Mouse (Mus musculus): ENCODE data around the gene Ccdc60.

DNA sequence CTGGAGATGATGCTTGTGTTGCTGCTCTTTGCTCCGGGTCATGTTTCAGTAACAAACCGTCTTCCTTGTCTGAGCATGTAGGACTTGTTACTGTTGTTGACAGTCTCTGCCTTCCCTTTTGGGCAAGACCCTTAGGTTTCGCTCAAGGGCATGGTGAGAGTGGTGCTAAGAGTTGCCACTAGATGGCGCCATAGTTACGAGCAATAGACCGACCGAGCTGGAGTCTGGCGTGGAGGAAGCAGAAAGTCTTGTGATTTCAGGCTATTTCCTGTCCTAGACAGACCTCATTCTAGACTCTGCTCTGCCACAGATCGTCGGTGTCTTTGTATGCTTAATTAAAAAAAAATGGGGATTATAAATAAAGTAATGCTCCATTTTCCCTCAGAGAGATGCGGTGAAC, 165.4 kb downstream of the Ccdc60 start:
- peak; percentile 94 for TF ChIP-seq CTCF (IDR thresholded peaks at IDR 0.05; ENCODE audit: low read depth)
- no peak for TF ChIP-seq EP300 (IDR thresholded peaks at IDR 0.05; ENCODE audit: low read depth)

Measured in heart, postnatal 0 days (tissue).